Mouse (Mus musculus): ENCODE measurements around the gene Sart1. TPM values are rescaled to one million over a fixed set of nuclear protein-coding genes. Genes with fewer than 3 reads are reported as not detected.

Gene Sart1
- polyA plus RNA-seq, 1 experiment from 2014 or later: 66.5 TPM

DNA sequence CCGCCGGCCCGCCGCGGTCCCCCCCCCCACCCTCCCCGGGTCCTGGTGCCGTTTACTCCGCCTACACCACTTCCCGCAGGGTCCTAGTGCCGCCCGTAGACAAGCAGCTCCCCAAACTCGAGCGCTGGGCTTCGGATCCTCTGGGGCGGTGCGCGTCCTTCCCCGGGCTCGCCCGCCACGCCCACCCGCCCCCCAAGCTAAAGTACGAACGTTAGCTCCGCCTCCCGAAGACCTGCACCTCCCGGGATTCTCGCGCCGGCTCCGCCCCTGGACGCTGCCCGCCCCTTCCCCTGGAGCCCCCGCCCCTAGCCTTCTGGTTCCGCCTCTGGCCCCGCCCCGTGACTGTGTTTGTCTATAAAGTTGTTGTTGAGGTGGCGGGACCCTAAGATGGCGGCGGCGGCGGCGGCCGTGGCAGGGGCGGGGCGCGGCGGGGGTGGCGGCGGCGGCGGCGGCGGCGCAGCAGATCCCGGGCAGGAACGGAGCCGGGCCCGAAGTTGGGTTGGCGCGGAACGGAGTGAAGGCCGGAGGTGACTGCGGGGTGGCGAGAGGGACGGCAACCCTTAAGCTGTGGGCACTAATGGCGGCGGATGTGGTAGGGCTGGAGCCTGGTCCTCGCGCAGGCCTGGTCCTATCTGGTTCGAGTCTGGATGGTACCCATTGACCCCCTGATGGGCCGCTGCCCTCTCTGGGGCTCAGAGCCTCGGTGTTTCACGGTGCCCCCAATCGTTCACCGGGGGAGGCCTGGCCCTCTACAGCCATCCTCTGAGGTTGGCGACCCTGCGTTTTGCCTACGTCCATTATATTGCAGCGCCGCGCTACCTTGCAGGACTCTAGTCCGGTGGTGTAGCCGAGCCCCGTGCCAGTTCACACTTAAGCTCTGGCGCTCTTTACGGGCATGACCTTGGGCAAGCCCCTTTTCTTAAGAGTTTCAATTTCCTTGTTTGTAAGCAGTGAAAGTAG lies 36.6 kb upstream of the Sart1 start, which contains the start of the genes Drap1 and AI837181:
Drap1 (minus strand) TSS at position 198 of the 960 bp plus-strand sequence.
AI837181 (plus strand) TSS at position 363 of the 960 bp plus-strand sequence.
- Histone ChIP-seq H3K4me2 (peak within 1 kb of the TSS; percentile 90), H3K9ac (replicated peaks) (peak within 1 kb of the TSS; percentile 93), H3K27ac (replicated peaks) (peak within 1 kb of the TSS; percentile 95), H3K4me3 (replicated peaks) (peak within 1 kb of the TSS; percentile 88), H3K36me3 (peaks cover 41% of the 10 kb centered on the region), H3K4me1 (peaks cover 53% of the 10 kb centered on the region), H3K9me3 (replicated peaks) (no peaks in the 10 kb centered on the region), H3K27me3 (replicated peaks) (no peaks in the 10 kb centered on the region)
- ATAC-seq (ENCODE audit: low FRiP score): peak; percentile 94
- under 1% methylated on average over 75 of the region's 87 CpGs for WGBS

DNA sequence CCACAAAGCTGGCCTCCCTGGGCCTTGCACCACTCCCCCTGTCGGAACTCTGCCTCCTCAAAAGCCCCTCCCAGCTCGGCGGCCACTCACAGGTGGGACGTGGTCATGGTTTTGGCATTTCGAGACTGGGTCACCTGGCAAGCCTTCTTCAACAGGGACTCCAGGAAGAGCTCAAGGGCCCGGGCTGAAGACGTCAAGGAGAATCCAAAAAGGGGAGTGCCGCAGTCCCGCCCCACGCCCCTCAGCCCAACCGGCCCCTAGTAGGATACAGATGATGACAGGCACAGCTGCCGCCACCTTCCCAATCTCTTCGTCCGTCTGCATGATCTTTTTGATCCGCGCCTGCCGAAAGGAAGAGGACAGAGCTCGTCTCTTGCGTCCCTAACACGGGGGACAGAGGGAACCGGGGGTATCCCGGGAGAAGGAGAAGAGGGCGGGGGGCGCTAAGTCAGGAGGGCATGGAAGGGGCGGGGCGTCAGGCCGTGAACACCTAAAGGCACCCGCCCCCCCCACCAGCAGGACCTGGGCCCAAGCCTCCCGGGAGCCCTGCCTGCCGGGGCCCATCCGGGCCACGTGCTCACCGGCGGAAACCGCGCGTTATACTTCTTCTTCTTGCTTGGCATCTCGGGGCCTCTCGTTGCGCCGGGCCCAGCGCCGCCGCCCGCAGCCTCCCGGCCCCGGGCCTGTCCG lies 35.7 kb upstream of the Sart1 start:
- Histone ChIP-seq H3K36me3 (peaks cover 46% of the 10 kb centered on the region), H3K4me3 (replicated peaks) (peak overlapping the region; percentile 88), H3K27ac (replicated peaks) (peak overlapping the region; percentile 95), H3K9ac (replicated peaks) (peak overlapping the region; percentile 89), H3K4me1 (peaks cover 53% of the 10 kb centered on the region), H3K9me3 (replicated peaks) (no peaks in the 10 kb centered on the region), H3K4me2 (peak overlapping the region; percentile 90), H3K27me3 (replicated peaks) (no peaks in the 10 kb centered on the region)
- under 1% methylated on average over 39 of the region's 48 CpGs for WGBS
- ATAC-seq (ENCODE audit: low FRiP score): peak; percentile 66

GRCm38 (mm10) chr19:5423561-5423960 lies 35.1 kb upstream of the Sart1 start:
- 67% methylated on average over 12 of the region's 12 CpGs for WGBS
- Histone ChIP-seq H3K36me3 (peaks cover 46% of the 10 kb centered on the region), H3K27ac (replicated peaks) (peak overlapping the region; percentile 95), H3K9me3 (replicated peaks) (no peaks in the 10 kb centered on the region), H3K4me3 (replicated peaks) (peak overlapping the region; percentile 88), H3K27me3 (replicated peaks) (no peaks in the 10 kb centered on the region), H3K4me1 (peaks cover 53% of the 10 kb centered on the region), H3K9ac (replicated peaks) (peak overlapping the region; percentile 89), H3K4me2 (peak overlapping the region; percentile 90)
- no peak for ATAC-seq (ENCODE audit: low FRiP score)

DNA sequence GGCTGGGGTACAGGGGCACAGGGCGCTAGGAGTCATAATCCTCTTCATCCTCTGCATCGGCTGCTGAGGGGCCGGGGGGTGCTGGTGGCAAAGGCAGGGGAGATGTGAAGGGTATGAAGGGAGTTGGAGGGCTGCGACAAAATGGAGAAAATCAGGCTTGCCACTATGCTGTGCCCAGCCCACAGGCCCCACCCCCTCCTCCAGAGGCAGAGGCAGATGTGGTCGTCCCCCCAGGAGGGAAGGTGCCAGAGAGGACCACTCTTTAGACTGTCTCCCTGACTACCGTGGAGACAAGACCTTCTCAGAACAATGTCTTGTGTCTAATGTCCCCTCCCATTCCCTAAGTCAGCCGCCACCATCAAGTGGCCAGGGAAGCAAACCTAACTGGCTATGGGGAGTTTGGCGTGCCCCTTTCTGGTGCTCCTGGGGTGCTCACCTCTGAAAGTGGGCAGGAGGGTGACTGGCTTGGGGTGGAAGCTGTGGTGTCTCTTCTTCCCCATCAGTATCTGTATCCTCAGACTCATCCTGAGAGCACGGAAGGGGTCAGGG lies 34.5 kb upstream of the Sart1 start:
- Histone ChIP-seq H3K4me1 (peaks cover 49% of the 10 kb centered on the region), H3K36me3 (peaks cover 46% of the 10 kb centered on the region), H3K27ac (replicated peaks) (no peak overlapping the region), H3K4me2 (peak overlapping the region; percentile 90), H3K9me3 (replicated peaks) (no peaks in the 10 kb centered on the region), H3K27me3 (replicated peaks) (no peaks in the 10 kb centered on the region), H3K9ac (replicated peaks) (peak overlapping the region; percentile 89), H3K4me3 (replicated peaks) (peak overlapping the region; percentile 88)
- WGBS: 70% methylated on average over 9 of the region's 9 CpGs
- no peak for ATAC-seq (ENCODE audit: low FRiP score)

- no peak overlapping the region for H3K27ac ChIP-seq (replicated peaks)
- no peak overlapping the region for H3K9ac ChIP-seq (replicated peaks)
- H3K4me2 ChIP-seq: no peak overlapping the region
- no peak overlapping the region for H3K4me3 ChIP-seq (replicated peaks)
- H3K36me3 ChIP-seq: peaks cover 48% of the 10 kb centered on the region
- 95% methylated on average over 10 of the region's 10 CpGs for WGBS
- H3K9me3 ChIP-seq (replicated peaks): no peaks in the 10 kb centered on the region
- no peak for ATAC-seq (ENCODE audit: low FRiP score)
- H3K27me3 ChIP-seq (replicated peaks): no peaks in the 10 kb centered on the region
- peaks cover 44% of the 10 kb centered on the region for H3K4me1 ChIP-seq
Measured at GRCm38 (mm10) chr19:5422267-5422666, 33.8 kb upstream of the Sart1 start.

DNA sequence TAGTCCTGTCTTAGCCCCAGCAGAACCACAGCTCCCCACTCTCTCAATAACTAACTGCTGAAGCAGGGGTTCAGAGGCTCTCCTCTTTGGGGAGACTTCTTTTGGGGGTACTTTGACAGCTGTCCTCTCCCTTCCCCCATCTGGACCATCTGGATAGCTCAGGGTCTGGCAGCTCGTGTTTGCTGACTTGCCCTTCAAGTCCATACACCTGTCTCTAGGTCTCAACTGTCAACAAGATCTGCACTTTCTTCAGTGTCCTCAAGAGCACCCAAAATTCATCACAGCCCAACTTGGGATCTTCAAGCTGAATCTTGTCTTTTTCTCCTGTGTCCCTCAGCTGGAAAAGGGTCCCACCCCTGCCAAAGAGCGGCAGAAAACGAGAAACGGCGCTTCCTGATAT lies 33.3 kb upstream of the Sart1 start:
- H3K9ac ChIP-seq (replicated peaks): no peak overlapping the region
- no peaks in the 10 kb centered on the region for H3K27me3 ChIP-seq (replicated peaks)
- WGBS: 90% methylated on average over 5 of the region's 5 CpGs

GRCm38 (mm10) chr19:5420579-5420978 lies 32.1 kb upstream of the Sart1 start:
- no peaks in the 10 kb centered on the region for H3K27me3 ChIP-seq (replicated peaks)
- WGBS: 88% methylated on average over 6 of the region's 6 CpGs

More for the DNA sequence above, 33.3 kb upstream of the Sart1 start:
- Histone ChIP-seq H3K9me3 (replicated peaks) (no peaks in the 10 kb centered on the region), H3K4me1 (peaks cover 40% of the 10 kb centered on the region), H3K36me3 (peaks cover 43% of the 10 kb centered on the region), H3K4me3 (replicated peaks) (no peak overlapping the region), H3K4me2 (no peak overlapping the region), H3K27ac (replicated peaks) (no peak overlapping the region)
- no peak for ATAC-seq (ENCODE audit: low FRiP score)

GRCm38 (mm10) chr19:5419630-5420029 lies 31.1 kb upstream of the Sart1 start:
- Histone ChIP-seq H3K27me3 (replicated peaks) (no peaks in the 10 kb centered on the region), H3K9ac (replicated peaks) (no peak overlapping the region), H3K4me2 (no peak overlapping the region), H3K27ac (replicated peaks) (no peak overlapping the region), H3K36me3 (peaks cover 37% of the 10 kb centered on the region), H3K4me3 (replicated peaks) (no peak overlapping the region), H3K4me1 (peaks cover 27% of the 10 kb centered on the region), H3K9me3 (replicated peaks) (no peaks in the 10 kb centered on the region)
- ATAC-seq (ENCODE audit: low FRiP score): no peak
- WGBS: 94% methylated on average over 9 of the region's 9 CpGs

More at GRCm38 (mm10) chr19:5420579-5420978, 32.1 kb upstream of the Sart1 start:
- Histone ChIP-seq H3K4me1 (peaks cover 27% of the 10 kb centered on the region), H3K36me3 (peaks cover 37% of the 10 kb centered on the region), H3K9me3 (replicated peaks) (no peaks in the 10 kb centered on the region), H3K4me2 (no peak overlapping the region), H3K27ac (replicated peaks) (no peak overlapping the region), H3K4me3 (replicated peaks) (no peak overlapping the region), H3K9ac (replicated peaks) (no peak overlapping the region)
- no peak for ATAC-seq (ENCODE audit: low FRiP score)

GRCm38 (mm10) chr19:5418750-5419466 lies 30.4 kb upstream of the Sart1 start:
- no peak overlapping the region for H3K9ac ChIP-seq (replicated peaks)
- no peak overlapping the region for H3K27ac ChIP-seq (replicated peaks)
- peaks cover 25% of the 10 kb centered on the region for H3K4me1 ChIP-seq
- no peak overlapping the region for H3K4me3 ChIP-seq (replicated peaks)
- 90% methylated on average over 8 of the region's 8 CpGs for WGBS
- no peak for ATAC-seq (ENCODE audit: low FRiP score)
- H3K36me3 ChIP-seq: peaks cover 37% of the 10 kb centered on the region
- H3K27me3 ChIP-seq (replicated peaks): no peaks in the 10 kb centered on the region
- H3K4me2 ChIP-seq: no peak overlapping the region
- H3K9me3 ChIP-seq (replicated peaks): no peaks in the 10 kb centered on the region

GRCm38 (mm10) chr19:5414534-5414957 lies 26.0 kb upstream of the Sart1 start:
- no peak for ATAC-seq (ENCODE audit: low FRiP score)
- no peaks in the 10 kb centered on the region for H3K4me1 ChIP-seq

DNA sequence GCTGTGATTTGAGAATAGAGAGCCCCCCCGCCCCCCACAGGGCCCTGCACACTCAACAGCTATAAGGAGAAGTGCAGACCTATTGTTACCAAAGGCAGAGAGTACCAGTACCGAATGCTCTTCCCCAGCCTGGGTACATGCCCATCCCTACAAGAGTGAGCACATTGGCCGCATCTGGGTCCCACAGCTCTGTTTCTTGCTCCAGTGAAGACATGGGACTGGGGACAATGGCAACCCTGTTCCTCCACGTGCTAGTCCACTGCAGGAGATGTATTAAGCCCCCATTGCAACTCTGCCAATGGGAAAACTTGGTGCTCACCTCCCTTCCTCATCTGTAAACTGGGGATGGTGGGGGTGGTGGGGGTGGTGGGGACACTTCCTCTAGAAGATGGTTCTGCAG lies 25.3 kb upstream of the Sart1 start:
- WGBS: 75% methylated on average over 4 of the region's 4 CpGs

More at GRCm38 (mm10) chr19:5414534-5414957, 26.0 kb upstream of the Sart1 start:
- no peak overlapping the region for H3K4me3 ChIP-seq (replicated peaks)
- no peak overlapping the region for H3K27ac ChIP-seq (replicated peaks)
- no peaks in the 10 kb centered on the region for H3K9me3 ChIP-seq (replicated peaks)
- peaks cover 6% of the 10 kb centered on the region; the same call in 1 of the 2 replicates for H3K36me3 ChIP-seq
- 77% methylated on average over 2 of the region's 2 CpGs for WGBS
- no peaks in the 10 kb centered on the region for H3K27me3 ChIP-seq (replicated peaks)
- H3K4me2 ChIP-seq: no peak overlapping the region
- H3K9ac ChIP-seq (replicated peaks): no peak overlapping the region

More for the DNA sequence above, 25.3 kb upstream of the Sart1 start:
- H3K27me3 ChIP-seq (replicated peaks): no peaks in the 10 kb centered on the region
- no peaks in the 10 kb centered on the region for H3K9me3 ChIP-seq (replicated peaks)
- no peak overlapping the region for H3K4me3 ChIP-seq (replicated peaks)
- H3K4me1 ChIP-seq: no peaks in the 10 kb centered on the region
- H3K4me2 ChIP-seq: no peak overlapping the region
- H3K27ac ChIP-seq (replicated peaks): no peak overlapping the region
- H3K9ac ChIP-seq (replicated peaks): no peak overlapping the region
- 0 out of 2 replicates have a peak, but pooled peaks cover 6% of the 10 kb centered on the region for H3K36me3 ChIP-seq
- ATAC-seq (ENCODE audit: low FRiP score): no peak
